Mouse (Mus musculus) ZHBTc4 (cell line): ENCODE results near the gene Rasl11a.

Experiments
- DNase-seq: peaks from one replicate; pipeline ENCODE4 v3.0.0-alpha.2; 2011; ENCODE audit warnings: low read depth, low spot score

Gene Rasl11a

DNA sequence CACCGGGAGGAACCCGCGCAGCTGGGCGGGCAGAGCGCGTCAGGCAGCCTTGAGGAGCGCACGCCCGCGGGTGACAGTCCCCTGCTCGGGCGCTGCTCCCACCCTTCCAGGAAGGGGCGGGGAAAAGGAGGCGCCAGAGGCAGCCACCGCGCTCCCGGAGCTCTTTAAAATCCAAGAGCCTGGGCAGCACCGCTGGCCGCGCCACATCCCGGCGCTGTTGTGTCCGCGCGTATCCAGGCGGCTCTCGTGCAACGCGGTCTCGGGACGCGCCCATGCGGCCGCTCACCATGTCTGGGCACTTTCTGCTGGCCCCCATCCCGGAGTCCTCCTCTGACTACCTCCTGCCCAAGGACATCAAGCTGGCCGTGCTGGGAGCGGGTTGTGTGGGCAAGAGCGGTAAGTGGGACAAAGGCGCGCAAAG is at the start of gene Rasl11a:
Rasl11a (plus strand) TSS at position 127 of the 421 bp plus-strand sequence.
- DNase-seq = peak; percentile 92

DNA sequence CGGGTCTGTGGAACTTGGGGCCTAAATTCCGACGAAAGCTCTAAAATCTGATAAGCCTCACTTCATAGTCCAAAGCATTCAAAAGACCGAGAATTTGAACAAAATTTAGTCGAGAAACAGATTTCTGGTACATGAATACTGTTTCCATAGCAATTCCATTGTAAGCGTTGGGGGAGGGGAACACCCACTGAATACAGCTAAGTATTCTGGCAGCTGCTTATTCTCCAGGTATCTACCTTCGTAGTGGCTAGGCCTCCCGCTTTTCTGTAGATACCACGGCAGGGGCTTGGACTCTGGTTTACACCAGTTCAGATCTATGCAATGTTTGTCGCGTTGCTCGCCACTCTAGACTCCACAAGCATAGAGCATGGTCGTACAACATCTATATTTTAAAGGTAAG is 49.1 kb upstream of the Rasl11a start:
- DNase-seq = no peak

DNA sequence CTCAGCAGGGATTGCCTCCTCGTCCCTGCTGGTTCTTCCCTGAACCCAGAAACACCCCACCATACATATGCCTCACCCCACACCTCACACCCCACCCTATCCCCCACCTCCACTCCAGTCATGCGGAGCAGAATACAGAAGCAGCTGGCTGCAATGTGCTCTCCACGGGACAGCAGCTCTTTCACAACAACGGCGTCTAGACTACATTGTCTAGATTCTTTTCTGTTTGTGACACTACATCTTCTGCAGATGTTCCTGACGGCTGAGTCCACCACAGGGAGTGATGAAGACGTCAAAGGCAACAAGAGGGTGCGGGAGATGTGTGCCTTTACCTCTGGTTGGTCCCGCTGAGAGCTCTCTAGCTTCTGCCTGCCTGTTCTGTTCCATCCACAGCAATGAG is 46.8 kb upstream of the Rasl11a start:
- no peak for DNase-seq

DNA sequence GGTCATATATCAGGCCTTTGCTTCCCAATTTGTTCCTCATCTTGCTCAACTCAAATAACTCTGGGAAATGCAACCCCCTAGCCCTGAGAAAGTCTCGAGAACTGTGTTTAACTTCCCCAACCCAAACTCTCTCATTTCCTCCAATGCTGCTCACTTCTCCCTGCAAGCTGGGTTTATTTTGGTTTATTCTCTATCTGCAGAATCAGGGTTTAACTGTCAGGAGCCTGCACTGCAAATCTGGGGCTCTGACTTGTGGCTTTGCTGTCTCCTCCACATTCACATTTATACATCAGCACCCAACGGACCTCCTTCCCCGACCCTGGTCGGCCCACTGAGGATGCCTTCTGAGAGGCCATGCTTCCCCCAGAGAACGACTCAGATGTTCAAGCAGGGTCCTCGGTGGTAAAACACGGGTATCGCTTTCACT is 38.9 kb upstream of the Rasl11a start:
- no peak for DNase-seq

DNA sequence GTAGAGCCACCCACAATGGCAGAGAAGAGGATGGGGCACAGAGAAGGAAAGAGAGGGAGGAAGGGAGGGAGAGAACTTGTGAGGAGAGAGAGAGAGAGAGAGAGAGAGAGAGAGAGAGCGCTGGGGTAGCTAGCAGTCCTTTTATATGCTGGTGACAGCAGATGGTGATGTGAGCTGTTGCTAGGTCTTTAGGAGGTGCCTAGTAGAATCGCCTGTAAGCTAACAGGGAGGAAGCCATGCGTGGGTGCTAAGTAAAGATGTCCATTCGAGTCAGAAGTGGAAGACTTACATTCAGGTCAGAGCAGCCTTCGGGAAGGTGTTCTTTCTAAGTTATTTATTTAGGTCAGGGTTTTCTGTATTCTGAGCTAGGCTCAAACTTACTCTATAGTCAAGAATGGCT is 34.9 kb upstream of the Rasl11a start:
- no peak for DNase-seq

- no peak for DNase-seq
These were observed 32.0 kb upstream of the Rasl11a start for GRCm38 (mm10) chr5:146812866-146813265.

DNA sequence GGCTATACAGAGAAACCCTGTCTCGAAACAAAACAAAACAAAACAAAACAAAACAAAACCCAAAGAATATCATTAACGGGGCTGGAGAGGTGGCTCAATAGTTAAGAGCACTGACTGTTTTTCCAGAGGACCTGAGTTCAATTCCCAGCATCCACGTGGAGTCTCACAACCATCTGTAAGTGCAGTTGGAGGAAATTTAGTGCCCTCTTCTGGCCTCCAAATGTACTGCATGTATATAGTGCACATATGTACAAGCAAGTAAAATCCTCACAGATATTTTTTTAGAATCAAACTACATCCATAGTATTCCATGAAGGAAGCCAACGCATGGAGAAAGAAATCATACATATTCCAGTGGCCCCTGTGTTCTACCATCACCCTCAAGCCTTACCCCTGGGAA is 31.4 kb upstream of the Rasl11a start:
- DNase-seq = peak; percentile 70

DNA sequence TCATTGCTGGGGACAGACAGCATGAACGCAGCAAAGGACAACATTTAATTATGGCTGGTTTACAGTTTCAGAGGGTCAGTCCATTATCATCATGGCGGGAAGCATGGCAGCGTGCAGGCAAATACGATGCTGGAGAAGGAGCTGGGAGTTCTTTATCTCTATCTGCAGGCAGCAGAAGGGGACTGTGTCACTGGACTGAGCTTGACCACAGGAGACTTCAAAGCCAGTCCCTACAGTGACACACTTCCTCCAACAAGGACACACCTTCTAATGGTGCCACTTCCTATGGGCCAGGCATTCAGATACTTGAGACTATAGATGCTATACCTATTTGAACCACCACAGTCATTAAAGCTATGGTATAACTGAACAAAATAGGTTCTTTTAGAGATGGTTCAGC is 29.5 kb upstream of the Rasl11a start:
- DNase-seq = no peak

- no peak for DNase-seq
These were observed 27.3 kb upstream of the Rasl11a start for GRCm38 (mm10) chr5:146817583-146817982.

- DNase-seq = no peak
These were observed 25.8 kb upstream of the Rasl11a start for GRCm38 (mm10) chr5:146818906-146819623.

GRCm38 (mm10) chr5:146823005-146823404 is 21.9 kb upstream of the Rasl11a start:
- no peak for DNase-seq

- DNase-seq = peak; percentile 81
These were observed 15.3 kb upstream of the Rasl11a start for GRCm38 (mm10) chr5:146829528-146829927.

- DNase-seq = no peak
These were observed 12.5 kb upstream of the Rasl11a start for GRCm38 (mm10) chr5:146832435-146832768.

DNA sequence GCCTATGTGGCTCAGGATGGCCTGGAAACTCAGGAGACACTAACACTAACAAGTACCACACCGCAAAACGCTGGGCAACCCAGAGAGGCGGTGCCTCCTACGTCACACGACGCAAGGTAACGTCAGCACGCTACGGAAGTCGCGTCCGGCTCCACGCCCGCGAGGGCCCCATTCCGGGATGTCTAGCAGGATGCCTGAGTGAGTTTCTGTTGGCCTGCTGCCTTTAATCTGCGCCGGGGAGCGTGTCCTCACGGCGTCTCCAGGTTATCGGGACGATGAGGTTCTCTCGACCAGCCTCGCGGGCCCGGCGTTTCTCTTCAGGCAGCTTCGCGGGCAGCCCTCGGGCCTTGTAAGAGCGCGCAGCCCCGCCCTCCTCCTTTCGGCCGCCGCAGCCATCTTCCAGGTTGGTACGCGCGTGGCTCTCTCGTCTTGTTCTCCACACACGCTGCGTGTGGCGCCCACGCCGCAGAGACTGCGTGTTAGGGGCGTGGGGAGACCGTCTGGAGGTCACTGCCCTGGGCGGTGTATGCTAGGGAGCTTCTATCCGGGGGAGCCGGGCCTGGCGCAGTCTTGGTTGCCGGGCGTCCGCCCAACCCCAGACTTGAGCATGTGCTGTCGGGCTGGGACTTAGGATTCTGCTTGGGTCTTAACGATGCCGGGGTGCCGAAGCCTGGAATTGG is 12.0 kb upstream of the Rasl11a start, which contains the start of gene Rpl21:
Rpl21 (plus strand) TSS at position 122 of the 680 bp plus-strand sequence.
- DNase-seq = peak; percentile 97

GRCm38 (mm10) chr5:146833673-146834201 is 11.1 kb upstream of the Rasl11a start:
- DNase-seq = no peak

DNA sequence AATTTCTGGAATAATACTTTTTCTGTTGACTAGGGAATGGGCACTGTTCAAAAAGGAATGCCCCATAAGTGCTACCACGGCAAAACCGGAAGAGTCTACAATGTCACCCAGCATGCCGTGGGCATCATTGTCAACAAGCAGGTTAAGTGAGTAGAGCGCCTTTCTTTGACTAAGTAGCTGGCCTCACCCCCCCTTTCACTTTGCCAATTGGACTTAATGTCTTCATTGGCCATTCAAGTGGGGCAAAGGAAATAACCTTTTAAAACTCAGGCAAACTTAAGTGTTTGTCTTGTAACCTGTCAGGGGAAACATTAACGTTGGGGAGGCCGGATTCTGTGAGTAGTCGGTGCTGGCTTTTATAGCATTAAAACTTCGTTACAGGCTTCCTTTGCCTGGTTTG is 9.9 kb upstream of the Rasl11a start:
- DNase-seq = no peak

DNA sequence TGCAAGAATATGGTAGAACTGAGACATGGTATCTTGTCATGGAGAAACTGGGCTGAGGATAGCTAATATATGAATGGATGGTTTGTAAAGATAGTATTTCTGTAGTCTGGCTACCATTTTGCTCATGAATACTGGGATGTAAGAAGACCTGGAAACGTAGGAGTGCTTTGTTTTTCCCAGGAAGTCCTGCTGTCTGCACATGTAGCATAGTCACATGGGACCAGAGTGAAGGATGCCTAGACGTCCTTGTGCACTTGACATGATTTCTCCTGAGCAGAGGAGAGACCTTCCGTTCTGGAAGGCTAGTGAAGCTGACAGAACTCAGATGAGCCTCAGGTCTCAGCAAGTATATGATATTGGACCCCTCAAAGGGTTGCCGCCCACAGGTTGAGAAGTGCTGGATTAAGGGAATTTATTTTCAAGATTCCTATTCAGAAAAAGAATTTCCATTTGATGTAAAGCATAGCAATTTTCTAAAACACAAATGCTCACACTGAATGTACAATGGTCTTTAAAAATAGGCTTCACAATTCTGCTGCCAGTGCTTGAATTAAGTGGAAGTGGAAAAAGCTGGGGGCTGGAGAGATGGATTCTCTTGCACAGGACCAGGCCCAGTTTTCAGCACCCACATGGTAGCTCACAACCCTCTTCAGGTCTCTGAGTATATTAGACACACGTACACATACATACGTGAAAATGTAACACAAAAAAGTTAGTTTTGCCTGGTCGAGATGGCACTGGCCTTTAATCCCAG is 6.7 kb upstream of the Rasl11a start:
- DNase-seq = no peak

DNA sequence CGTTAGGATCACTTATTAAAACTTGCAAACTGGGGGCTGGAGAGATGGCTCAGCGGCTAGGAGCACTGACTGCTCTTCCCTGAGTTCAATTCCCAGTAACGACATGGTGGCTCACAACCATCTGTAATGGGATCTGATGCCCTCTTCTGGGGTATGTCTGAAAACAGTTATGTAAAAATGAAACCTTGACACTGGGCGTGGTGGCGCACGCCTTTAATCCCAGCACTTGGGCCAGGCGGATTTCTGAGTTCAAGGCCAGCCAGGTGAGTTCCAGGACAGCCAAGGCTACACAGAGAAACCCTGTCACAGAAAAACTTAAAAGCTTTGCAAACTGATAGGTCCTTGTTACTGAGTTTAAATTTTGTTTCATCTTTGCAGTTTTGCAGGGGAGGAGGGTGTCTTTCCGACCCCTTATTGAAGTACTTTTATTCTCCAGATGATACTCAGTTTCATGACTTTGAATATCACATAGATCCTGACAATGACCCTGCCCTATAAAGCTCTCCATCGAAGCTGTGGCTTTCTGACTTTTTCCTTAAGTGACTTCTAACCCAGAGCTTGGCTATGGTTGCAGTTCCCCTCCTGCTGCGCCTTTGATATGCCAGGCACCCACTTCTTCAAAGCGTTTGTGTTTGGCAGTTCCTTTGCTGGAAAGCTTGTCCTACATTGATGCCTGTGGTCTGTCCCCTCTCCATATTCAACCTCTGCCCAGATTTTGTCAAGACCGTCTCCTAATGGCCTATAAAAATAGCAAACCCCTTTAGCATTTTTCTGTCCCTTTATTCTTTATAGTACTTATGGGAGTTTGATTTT is 5.8 kb upstream of the Rasl11a start:
- DNase-seq = peak; percentile 72

- no peak for DNase-seq
These were observed 5.1 kb upstream of the Rasl11a start for GRCm38 (mm10) chr5:146839760-146840159.

- DNase-seq = peak; percentile 34
These were observed 4.4 kb upstream of the Rasl11a start for GRCm38 (mm10) chr5:146840422-146840821.

- DNase-seq = no peak
These were observed 3.6 kb upstream of the Rasl11a start for GRCm38 (mm10) chr5:146841301-146841700.
